Mouse (Mus musculus) small intestine, adult 2 months (tissue): ENCODE measurements around the gene Hist1h2bg.

Source experiments
- CTCF ChIP-seq: fragments of 200-500 bp; IDR thresholded peaks from 2 replicates; pipeline ENCODE4 v1.5.1; 2012; ENCODE audit warnings: low read depth, mild to moderate bottlenecking, control low read depth, inconsistent platforms, low read length, moderate library complexity, mixed read lengths; ENCODE audit not compliant: insufficient replicate concordance, insufficient read length; ENCODE audit errors: extremely low read depth
- POLR2A ChIP-seq: fragments of 200-500 bp; IDR thresholded peaks from 2 replicates; pipeline ENCODE4 v1.6.1; 2012; ENCODE audit warnings: low read depth, mild to moderate bottlenecking, control low read depth, inconsistent platforms, low read length, moderate library complexity

GRCm38 (mm10) chr13:23552962-23553361, 18.2 kb upstream of the Hist1h2bg start, which contains the start of gene Hist1h1d:
- TF ChIP-seq CTCF (no peak), POLR2A (no peak)
